ENCODE assay signal across 8 mouse cellular contexts in the genomic region with DNA sequence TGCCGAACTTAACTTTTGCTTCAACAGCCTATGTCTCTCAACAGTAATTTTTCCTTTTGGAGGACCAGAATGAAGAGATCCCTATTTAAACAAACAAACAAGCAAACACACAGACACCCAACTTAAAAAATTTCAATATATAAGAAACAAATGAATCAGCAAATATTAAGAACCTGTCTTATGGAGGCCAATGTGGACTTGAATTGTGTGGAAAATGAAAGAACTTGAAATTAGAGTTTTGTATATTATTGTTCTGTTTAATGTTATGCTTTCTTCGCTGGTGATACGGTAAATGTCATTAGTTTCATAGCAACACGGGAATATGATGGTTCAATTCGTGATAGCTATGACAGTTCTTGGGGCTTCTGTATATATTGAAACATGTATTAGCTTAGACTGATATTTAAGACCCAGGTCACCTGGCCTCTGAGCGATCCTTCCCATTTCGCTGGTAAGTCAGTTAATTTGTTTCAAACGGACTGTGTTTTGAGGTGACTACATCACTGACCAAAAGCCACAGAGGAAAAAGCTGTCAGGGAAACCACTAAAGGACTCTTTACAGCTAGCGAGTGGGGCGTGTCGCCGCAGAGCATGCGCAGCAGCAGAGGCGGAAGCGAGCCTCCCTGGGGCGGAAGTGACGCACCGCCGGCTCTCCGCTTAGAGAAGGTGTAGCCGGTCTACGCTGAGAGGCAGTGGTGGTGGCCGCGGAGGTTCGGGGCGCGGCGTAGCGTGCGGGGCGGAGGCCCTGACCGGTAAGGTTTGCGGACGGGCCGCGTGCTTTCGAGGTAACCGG. TPM values are rescaled to one million over a fixed set of nuclear protein-coding genes. Genes with fewer than 3 reads are reported as not detected.
A peak's percentile ranks its signal among the peaks of the same experiment; 100 is the strongest.
DNase-seq lines count a peak whose midpoint lies in the region; ATAC-seq lines count a peak whose summit lies in the region.

Tax1bp1 (plus strand) TSS at position 626 of the 793 bp plus-strand sequence.

- DNase-seq in liver = peak; percentile 95
- peak; percentile 94 for DNase-seq in monocyte, adult 2 months (ENCODE audit: low read depth in 1 of 2, low spot score in 2 of 2)
- DNase-seq in spleen, postnatal 36 days (ENCODE audit: low spot score in 2 of 2) = peak; percentile 95 to 96

- no peaks in the 10 kb centered on the region for H3K9me3 ChIP-seq in heart, embryonic 12.5 days (replicated peaks)
- H3K9me3 ChIP-seq in kidney, embryonic 16.5 days (ENCODE audit: low read length) = no peaks in the 10 kb centered on the region

- H3K27ac ChIP-seq in brown adipose tissue, adult 24 weeks (replicated peaks; ENCODE audit: low read depth, low read length) = peak within 1 kb of the TSS; percentile 94
- peak within 1 kb of the TSS; percentile 85 for H3K27ac ChIP-seq in heart, embryonic 12.5 days (ENCODE audit: poor library complexity, severe bottlenecking)
- peak within 1 kb of the TSS; percentile 90 for H3K27ac ChIP-seq in kidney, embryonic 16.5 days (ENCODE audit: low read length)

- peak; percentile 89 for ATAC-seq in CD4-positive, CD25-positive, alpha-beta regulatory T cell, adult 4 months
- peak; percentile 96 for ATAC-seq in erythroid progenitor cell, adult 5-6 weeks (replicated peaks; ENCODE audit: low FRiP score, poor library complexity, severe bottlenecking)
- peak; percentile 98 for ATAC-seq in heart, embryonic 12.5 days (ENCODE audit: insufficient number of reproducible peaks, low FRiP score)
- peak; percentile 98 for ATAC-seq in kidney, embryonic 16.5 days (ENCODE audit: low FRiP score, low TSS enrichment)

- H3K4me2 ChIP-seq in heart, embryonic 12.5 days = peak within 1 kb of the TSS; percentile 69
- H3K4me2 ChIP-seq in kidney, embryonic 16.5 days (replicated peaks; ENCODE audit: low read depth, low read length) = peak within 1 kb of the TSS; percentile 73

- WGBS in heart, embryonic 12.5 days = 4% methylated on average over 38 of the region's 38 CpGs
- WGBS in kidney, embryonic 16.5 days = 4% methylated on average over 38 of the region's 38 CpGs

- H3K9ac ChIP-seq in heart, embryonic 12.5 days = peak within 1 kb of the TSS; percentile 89
- H3K9ac ChIP-seq in kidney, embryonic 16.5 days (replicated peaks; ENCODE audit: low read length) = peak within 1 kb of the TSS; percentile 94

- H3K4me1 ChIP-seq in brown adipose tissue, adult 24 weeks (ENCODE audit: control insufficient read depth, insufficient read depth, insufficient read length, low read length) = peaks cover 4% of the 10 kb centered on the region
- H3K4me1 ChIP-seq in heart, embryonic 12.5 days (replicated peaks) = peaks cover 5% of the 10 kb centered on the region; the same call in 1 of the 2 replicates
- peaks cover 3% of the 10 kb centered on the region for H3K4me1 ChIP-seq in kidney, embryonic 16.5 days (ENCODE audit: insufficient read depth, low read length)

- H3K36me3 ChIP-seq in heart, embryonic 12.5 days = no peaks in the 10 kb centered on the region
- H3K36me3 ChIP-seq in kidney, embryonic 16.5 days (ENCODE audit: insufficient read depth, low read length) = no peaks in the 10 kb centered on the region

- H3K27me3 ChIP-seq in heart, embryonic 12.5 days (replicated peaks) = no peaks in the 10 kb centered on the region
- no peaks in the 10 kb centered on the region for H3K27me3 ChIP-seq in kidney, embryonic 16.5 days (ENCODE audit: insufficient read depth, low read length)

- peak within 1 kb of the TSS; percentile 95 for H3K4me3 ChIP-seq in brown adipose tissue, adult 24 weeks (ENCODE audit: insufficient read depth, low read depth, low read length)
- peak within 1 kb of the TSS; percentile 92 for H3K4me3 ChIP-seq in heart, embryonic 12.5 days
- peak within 1 kb of the TSS; percentile 99 for H3K4me3 ChIP-seq in kidney, embryonic 16.5 days (ENCODE audit: low read length)

RNA-seq across cellular contexts. Expression of gene Tax1bp1, which starts in this region (rescaled TPM):
- polyA plus RNA-seq in CD4-positive, CD25-positive, alpha-beta regulatory T cell, adult 4 months (2017; shearing (Covaris generic)) = 100 to 1,000 TPM; 217 to 262 TPM
- 99.2 and 121 TPM in 2 replicates for polyA plus RNA-seq in brown adipose tissue, adult 24 weeks (2012; ENCODE audit: insufficient read depth, insufficient read length, missing spikeins)
- total RNA-seq in erythroid progenitor cell, adult 5-6 weeks (2015; ENCODE audit: low replicate concordance) = 115 and 158 TPM in 2 replicates
- 185 and 210 TPM in 2 replicates for total RNA-seq in erythroid progenitor cell, adult 5-6 weeks (2017; ENCODE audit: low replicate concordance)
- 102 and 111 TPM in 2 replicates for polyA plus RNA-seq in heart, embryonic 12.5 days (2016; fragmentation: Nextera tagmentation; extraction: Ambion mirVana)
- polyA plus RNA-seq in kidney, embryonic 16.5 days (2015; fragmentation: Nextera tagmentation; extraction: Ambion mirVana) = 134 and 135 TPM in 2 replicates

Comparison
In these comparisons a context has a peak if more than half of its experiments do, and no peak if none do; other contexts are left out.
1. Peak in every context shown above with its lines: DNase-seq, ATAC-seq, H3K4me3 ChIP-seq and H3K27ac ChIP-seq.